Mouse (Mus musculus): ENCODE measurements around the gene Rapgef1.

DNA sequence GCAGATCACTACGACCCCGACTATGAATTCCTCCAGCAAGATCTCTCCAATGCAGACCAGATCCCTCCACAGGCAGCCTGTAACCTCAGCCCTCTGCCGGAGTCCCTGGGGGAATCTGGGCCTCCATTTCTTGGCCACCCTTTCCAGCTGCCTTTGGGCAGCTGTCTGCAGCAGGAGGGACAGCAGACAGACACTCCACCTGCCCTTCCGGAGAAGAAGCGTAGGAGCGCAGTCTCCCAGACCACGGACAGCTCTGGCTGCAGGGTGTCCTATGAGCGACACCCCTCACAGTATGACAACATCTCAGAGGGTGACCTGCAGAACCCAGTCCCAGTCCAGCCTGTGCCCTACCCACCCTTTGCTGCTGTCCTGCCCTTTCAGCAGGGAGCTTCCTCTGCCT, 82.7 kb downstream of the Rapgef1 start:
- TF ChIP-seq CTCF (IDR thresholded peaks at IDR 0.05; ENCODE audit: control insufficient read depth, insufficient read depth, low read length) (no peak), POLR2A (IDR thresholded peaks at IDR 0.05; ENCODE audit: borderline replicate concordance, control insufficient read depth, low read depth, low read length) (no peak)
